ENCODE assay signal across 10 mouse cellular contexts in genomic region chr7:70352617-70353016, GRCm38 (mm10). TPM values are rescaled to one million over a fixed set of nuclear protein-coding genes. Genes with fewer than 3 reads are reported as not detected.
DNase-seq lines count a peak whose midpoint lies in the region; ATAC-seq and TF ChIP-seq lines count a peak whose summit lies in the region.
"Had no signal": no experiment of that assay in that cellular context is flagged by ENCODE, and none has a peak within 500 bp of the region (broad histone marks: within the 10 kb centered on the region; RNA-seq: fewer than 3 reads in every experiment).

No protein-coding gene starts in this region.

- ATAC-seq in hindbrain, embryonic 14.5 days (ENCODE audit: low FRiP score): no peak
- ATAC-seq: inflammation-experienced regulatory T-cells, adult 6 months had no signal

- peak overlapping the region; percentile 72 for H3K4me2 ChIP-seq in hindbrain, embryonic 14.5 days (replicated peaks)

- peaks cover 19% of the 10 kb centered on the region; the same call in 1 of the 2 replicates for H3K27me3 ChIP-seq in hindbrain, embryonic 14.5 days (ENCODE audit: control insufficient read depth, insufficient read depth, low read length)
- peaks cover 84% of the 10 kb centered on the region for H3K27me3 ChIP-seq in midbrain, embryonic 10.5 days (ENCODE audit: low read depth, poor library complexity, severe bottlenecking)

- H3K4me1 ChIP-seq in hindbrain, embryonic 14.5 days (replicated peaks; ENCODE audit: control insufficient read depth, insufficient read depth, low read length): peaks cover 43% of the 10 kb centered on the region
- H3K4me1 ChIP-seq in midbrain, embryonic 10.5 days: peaks cover 85% of the 10 kb centered on the region

- intact Hi-C loops in gastrocnemius, adult 2 months (cut with DNase I): no loop called here

- TF ChIP-seq POLR2A in brain, embryonic 14.5 days (IDR thresholded peaks at IDR 0.05; ENCODE audit: borderline replicate concordance, extremely low read depth, insufficient read depth, insufficient read length, poor library complexity, severe bottlenecking): no peak

- no peaks in the 10 kb centered on the region for H3K9me3 ChIP-seq in hindbrain, embryonic 14.5 days (ENCODE audit: control insufficient read depth, low read length)
- H3K9me3 ChIP-seq in midbrain, embryonic 10.5 days (replicated peaks): no peaks in the 10 kb centered on the region

- H3K27ac ChIP-seq in gastrocnemius, adult 2 months: peak overlapping the region; percentile 78
- H3K27ac ChIP-seq in hindbrain, embryonic 14.5 days: peak overlapping the region; percentile 96
- peak overlapping the region; percentile 99 for H3K27ac ChIP-seq in midbrain, embryonic 10.5 days (replicated peaks)

- H3K4me3 ChIP-seq in gastrocnemius, adult 2 months: peak overlapping the region; percentile 94
- H3K4me3 ChIP-seq in hindbrain, embryonic 14.5 days (replicated peaks; ENCODE audit: low read length): peak overlapping the region; percentile 73
- peak overlapping the region; percentile 89 for H3K4me3 ChIP-seq in midbrain, embryonic 10.5 days

- WGBS in hindbrain, embryonic 14.5 days: 19% methylated on average over 3 of the region's 3 CpGs
- WGBS in midbrain, embryonic 10.5 days: 3% methylated on average over 3 of the region's 3 CpGs

- peaks cover 23% of the 10 kb centered on the region for H3K36me3 ChIP-seq in hindbrain, embryonic 14.5 days (replicated peaks; ENCODE audit: control insufficient read depth, insufficient read depth)
- peaks cover 36% of the 10 kb centered on the region for H3K36me3 ChIP-seq in midbrain, embryonic 10.5 days

- DNase-seq in gastrocnemius, adult 2 months: no peak
- DNase-seq in gastrocnemius, postnatal 4 days (ENCODE audit: low spot score in 2 of 2): no peak
- peak; percentile 65 for DNase-seq in brain, embryonic 14.5 days (ENCODE audit: low read depth)
- no peak for DNase-seq in hindbrain, embryonic 14.5 days (ENCODE audit: low spot score)
- DNase-seq in midbrain, embryonic 10.5 days (ENCODE audit: low spot score): peak; percentile 11
- DNase-seq in cerebellum, adult 11 months: no peak
- DNase-seq in layer of hippocampus, postnatal 25 days (ENCODE audit: extremely low spot score in 1 of 2, low spot score in 1 of 2): no peak
- DNase-seq in layer of hippocampus, adult 18-20 months (ENCODE audit: low spot score in 2 of 2): no peak
- DNase-seq: adrenal gland, adult 8-10 months had no signal

- no peak for TF ChIP-seq CTCF in gastrocnemius, adult 2 months (IDR thresholded peaks at IDR 0.05)
- no peak for TF ChIP-seq CTCF in brain, embryonic 14.5 days (IDR thresholded peaks at IDR 0.05; ENCODE audit: borderline replicate concordance, extremely low read depth, insufficient read depth, insufficient read length)

- H3K9ac ChIP-seq in hindbrain, embryonic 14.5 days: peak overlapping the region; percentile 92

RNA-seq across cellular contexts. Expression of gene Nr2f2, which starts 13.9 kb away (rescaled TPM):
- total RNA-seq in gastrocnemius, adult 2 months (2021): 10 to 100 TPM; 15.8 to 16.2 TPM
- total RNA-seq in gastrocnemius, postnatal 4 days (2021): 10 to 100 TPM; 42.6 to 52.1 TPM
- polyA plus RNA-seq in brain, embryonic 14.5 days (2012; rRNA removed): 244 and 291 TPM in 2 replicates
- 105 and 127 TPM in 2 replicates for polyA plus RNA-seq in hindbrain, embryonic 14.5 days (2014; fragmentation: Nextera tagmentation; extraction: Ambion mirVana)
- 86.8 and 89.2 TPM in 2 replicates for polyA plus RNA-seq in midbrain, embryonic 10.5 days (2016; fragmentation: Nextera tagmentation; extraction: Ambion mirVana)
- total RNA-seq in layer of hippocampus, postnatal 25 days (2021): 10 to 100 TPM; 40.8 to 45.1 TPM
- total RNA-seq in layer of hippocampus, adult 18-20 months (2021): 10 to 100 TPM; 40.8 to 55.2 TPM

Comparison
In these comparisons a context has a peak if more than half of its experiments do, and no peak if none do; other contexts are left out.
1. DNase-seq: peak in brain, embryonic 14.5 days (single experiment) and midbrain, embryonic 10.5 days (single experiment); none in gastrocnemius, adult 2 months (single experiment), gastrocnemius, postnatal 4 days (0 of 2), hindbrain, embryonic 14.5 days (single experiment), cerebellum, adult 11 months (single experiment), layer of hippocampus, postnatal 25 days (0 of 2) and layer of hippocampus, adult 18-20 months (0 of 2).
2. Peak in every context shown above with its lines, with median percentiles within 50 percentile points of each other: H3K27ac ChIP-seq and H3K4me3 ChIP-seq.